Mouse (Mus musculus) testis, adult 2 months (tissue): Measurements from ENCODE around the gene Syce1l.

ENCODE experiments used
- CTCF ChIP-seq: fragments of 200-500 bp; IDR thresholded peaks from 2 replicates; pipeline ENCODE4 v1.5.1; 2012; ENCODE audit warnings: low read depth, mild to moderate bottlenecking, inconsistent platforms, low read length, moderate library complexity; ENCODE audit not compliant: control insufficient read depth, insufficient read depth, insufficient replicate concordance
- POLR2A ChIP-seq: fragments of 200-500 bp; IDR thresholded peaks from 2 replicates; pipeline ENCODE4 v1.6.1; 2012; ENCODE audit warnings: low read depth, mild to moderate bottlenecking, inconsistent platforms, low read length, moderate library complexity; ENCODE audit not compliant: control insufficient read depth

DNA sequence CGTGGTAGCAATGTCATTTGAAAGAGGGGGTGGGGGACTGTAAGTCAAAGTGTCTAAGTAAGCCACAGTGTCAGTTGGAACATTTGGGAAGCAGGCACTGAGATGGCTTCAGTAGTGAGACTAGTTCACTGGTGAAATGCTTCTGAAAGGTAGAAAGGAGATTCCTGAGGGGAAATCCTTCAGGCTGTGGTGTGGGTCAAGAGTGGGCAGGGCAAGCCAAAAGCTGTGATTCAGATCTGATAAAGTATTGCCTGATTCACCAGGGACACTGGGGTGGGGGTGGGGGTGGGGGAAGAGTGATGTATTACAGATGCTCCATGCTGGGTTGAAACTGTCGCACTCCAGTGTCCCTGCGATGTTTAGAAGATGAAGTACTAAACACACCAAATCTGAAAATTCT is 31.6 kb downstream of the Syce1l start:
- no peak for TF ChIP-seq CTCF
- TF ChIP-seq POLR2A = no peak
